Mouse (Mus musculus): ENCODE results near the gene Prdx2.

GRCm38 (mm10) chr8:84987903-84988302, 18.5 kb downstream of the Prdx2 start:
- TF ChIP-seq CTCF (IDR thresholded peaks at IDR 0.05; ENCODE audit: low read depth, low read length) (no peak), POLR2A (IDR thresholded peaks at IDR 0.05; ENCODE audit: borderline replicate concordance, low read depth, low read length) (no peak)

Data from bone marrow macrophage, adult 2 months (primary cell).